Mouse (Mus musculus) neural tube, embryonic 13.5 days (tissue): Measurements from ENCODE around the gene Slc35a3. TPM values are rescaled to one million over a fixed set of nuclear protein-coding genes. Genes with fewer than 3 reads are reported as not detected.
A peak's percentile ranks its signal among the peaks of the same experiment; 100 is the strongest.

ENCODE experiments used
- ATAC-seq: fragments of 200-750 bp; cut with Nextera tagmentation; 2 replicates; pipeline ENCODE4 v1.8.0; 2017; ENCODE audit warnings: low read depth, mild to moderate bottlenecking, moderate TSS enrichment, moderate library complexity
- H3K27ac ChIP-seq: fragments of 300-500 bp; sonication (generic); replicated peaks from 2 replicates; pipeline ENCODE4 v1.5.1; 2015; ENCODE audit warnings: moderate library complexity, mild to moderate bottlenecking, inconsistent platforms
- H3K27me3 ChIP-seq: fragments of 300-500 bp; sonication (generic); 2 replicates; pipeline ENCODE4 v1.6.1; 2015; ENCODE audit warnings: mild to moderate bottlenecking, inconsistent platforms
- H3K36me3 ChIP-seq: fragments of 300-500 bp; sonication (generic); 2 replicates; pipeline ENCODE4 v1.6.1; 2015; ENCODE audit warnings: mild to moderate bottlenecking, inconsistent platforms
- H3K4me1 ChIP-seq: fragments of 300-500 bp; sonication (generic); replicated peaks from 2 replicates; pipeline ENCODE4 v1.6.1; 2015; ENCODE audit warnings: inconsistent platforms
- H3K4me2 ChIP-seq: fragments of 300-500 bp; sonication (generic); 2 replicates; pipeline ENCODE4 v1.6.1; 2015; ENCODE audit warnings: inconsistent platforms, mild to moderate bottlenecking, moderate library complexity
- H3K4me3 ChIP-seq: fragments of 300-500 bp; sonication (generic); 2 replicates; pipeline ENCODE4 v1.5.1; 2015; ENCODE audit warnings: mild to moderate bottlenecking, inconsistent platforms
- H3K9ac ChIP-seq: fragments of 300-500 bp; sonication (generic); 2 replicates; pipeline ENCODE4 v1.6.1; 2015; ENCODE audit warnings: moderate library complexity, mild to moderate bottlenecking, inconsistent platforms
- H3K9me3 ChIP-seq: fragments of 300-500 bp; sonication (generic); 2 replicates; pipeline ENCODE4 v1.6.1; 2016; ENCODE audit warnings: inconsistent platforms
- WGBS: fragments of 180-500 bp; shearing (Covaris S2); methylation state at CpG from one replicate; pipeline ENCODE4 v1.1.7; 2015; 5-methylcytosine and 5-hydroxymethylcytosine counted together
- polyA plus RNA-seq: library from polyadenylated mRNA; unstranded; fragments of >200 nt; fragmentation: Nextera tagmentation; extraction: Ambion mirVana; gene quantifications from 2 replicates; pipeline ENCODE4 v1.2.1, GENCODE M21; 2015

The Slc35a3 gene
- polyA plus RNA-seq, 1 experiment from 2014 or later: 7.9 TPM

DNA sequence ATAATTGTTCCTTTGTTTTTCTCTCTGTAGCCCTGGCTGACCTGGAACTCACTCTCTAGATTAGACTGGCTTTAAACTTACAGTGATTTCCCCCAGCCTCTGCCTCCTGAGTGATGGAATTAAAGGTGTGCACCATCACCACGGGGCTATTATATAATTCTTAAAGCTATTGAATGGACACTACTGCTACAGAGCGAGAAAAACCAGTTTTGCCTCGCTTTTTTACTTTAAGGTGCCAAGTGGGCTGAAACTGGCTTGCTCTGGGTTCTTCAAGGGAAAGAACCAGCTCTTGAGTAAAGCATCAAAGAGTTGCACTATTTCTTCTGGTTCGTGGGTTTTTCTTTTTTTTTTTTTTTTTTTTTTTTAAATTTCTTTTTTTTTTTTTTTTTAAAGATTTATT is 10.3 kb upstream of the Slc35a3 start:
- Histone ChIP-seq H3K4me3 (no peak overlapping the region), H3K9me3 (no peaks in the 10 kb centered on the region), H3K27me3 (no peaks in the 10 kb centered on the region), H3K36me3 (no peaks in the 10 kb centered on the region), H3K9ac (no peak overlapping the region), H3K27ac (no peak overlapping the region), H3K4me1 (no peaks in the 10 kb centered on the region), H3K4me2 (no peak overlapping the region)
- 85% methylated on average over 4 of the region's 4 CpGs for WGBS
- no peak for ATAC-seq

- 66% methylated on average over 3 of the region's 3 CpGs for WGBS
- Histone ChIP-seq H3K4me1 (no peaks in the 10 kb centered on the region), H3K36me3 (no peaks in the 10 kb centered on the region), H3K9me3 (no peaks in the 10 kb centered on the region), H3K4me2 (no peak overlapping the region), H3K9ac (no peak overlapping the region), H3K4me3 (no peak overlapping the region), H3K27me3 (no peaks in the 10 kb centered on the region), H3K27ac (no peak overlapping the region)
- no peak for ATAC-seq
Measured at GRCm38 (mm10) chr3:116718951-116719350, 6.3 kb upstream of the Slc35a3 start.

- ATAC-seq: no peak
- H3K9me3 ChIP-seq: no peaks in the 10 kb centered on the region
- H3K27me3 ChIP-seq: peaks cover 9% of the 10 kb centered on the region; the same call in 1 of the 2 replicates
- peak overlapping the region; percentile 91; the same call in 1 of the 2 replicates for H3K9ac ChIP-seq
- no peaks in the 10 kb centered on the region for H3K36me3 ChIP-seq
- no peak overlapping the region for H3K27ac ChIP-seq
- 33% methylated on average over 5 of the region's 5 CpGs for WGBS
- H3K4me1 ChIP-seq: peaks cover 16% of the 10 kb centered on the region
- H3K4me3 ChIP-seq: peak overlapping the region; percentile 84
- peak overlapping the region; percentile 63 for H3K4me2 ChIP-seq
Measured at GRCm38 (mm10) chr3:116713031-116713430, 400 bp upstream of the Slc35a3 start.

DNA sequence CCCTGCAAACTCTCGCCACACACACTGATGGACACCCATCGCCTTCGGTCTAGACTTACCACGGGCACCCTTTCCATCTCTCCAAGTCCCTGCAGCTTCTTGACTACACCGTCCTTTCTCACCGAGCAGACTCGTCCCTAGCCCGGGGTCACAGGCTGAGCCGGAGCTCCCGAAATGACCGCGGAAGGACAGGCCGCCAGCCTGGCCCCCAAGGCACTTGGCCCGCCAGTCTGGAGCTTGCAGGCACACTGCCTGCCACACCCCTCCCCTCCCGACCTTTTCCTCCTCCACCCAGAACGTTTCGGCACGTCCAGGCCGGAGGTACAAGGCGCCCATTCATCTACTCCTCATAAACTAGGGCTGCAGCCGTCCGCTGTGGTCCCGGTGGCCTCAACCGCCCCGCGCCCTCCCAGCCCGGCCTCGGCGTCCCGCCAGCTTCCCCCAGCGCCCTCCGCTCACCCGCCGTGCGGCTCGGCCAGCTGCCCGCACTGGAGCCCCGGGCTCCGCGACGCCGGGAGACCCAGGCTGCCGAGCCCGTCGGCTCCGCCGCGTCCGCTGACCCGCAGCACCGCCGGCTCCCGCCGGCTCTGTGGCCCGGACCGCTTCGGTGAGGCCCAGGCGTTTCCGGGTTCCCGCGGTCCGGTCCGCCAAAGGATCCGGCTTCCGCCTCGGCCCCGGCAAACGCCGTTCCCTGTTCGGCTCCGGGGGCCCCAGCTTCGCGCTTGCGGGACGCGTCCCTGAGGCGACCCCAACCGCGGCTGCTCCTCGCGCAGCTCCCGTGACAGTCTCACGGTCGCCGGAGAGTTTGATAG is 801 bp downstream of the Slc35a3 start:
- peak; percentile 89 for ATAC-seq
- Histone ChIP-seq H3K4me2 (peak overlapping the region; percentile 63), H3K27ac (peak overlapping the region; percentile 55), H3K4me3 (peak overlapping the region; percentile 84), H3K4me1 (peaks cover 16% of the 10 kb centered on the region), H3K9ac (peak overlapping the region; percentile 91), H3K36me3 (no peaks in the 10 kb centered on the region), H3K27me3 (peaks cover 9% of the 10 kb centered on the region; the same call in 1 of the 2 replicates), H3K9me3 (no peaks in the 10 kb centered on the region)
- under 1% methylated on average over 84 of the region's 85 CpGs for WGBS

- Histone ChIP-seq H3K27ac (no peak overlapping the region), H3K4me2 (peak overlapping the region; percentile 63), H3K27me3 (peaks cover 9% of the 10 kb centered on the region; the same call in 1 of the 2 replicates), H3K36me3 (0 out of 2 replicates have a peak, but pooled peaks cover 1% of the 10 kb centered on the region), H3K9ac (no peak overlapping the region; the same call in 1 of the 2 replicates), H3K9me3 (no peaks in the 10 kb centered on the region), H3K4me1 (peaks cover 16% of the 10 kb centered on the region), H3K4me3 (peak overlapping the region; percentile 84)
- WGBS: 41% methylated on average over 9 of the region's 9 CpGs
- ATAC-seq: no peak
Measured at GRCm38 (mm10) chr3:116710941-116711340, 1.7 kb downstream of the Slc35a3 start.

GRCm38 (mm10) chr3:116705637-116706204 is 6.9 kb downstream of the Slc35a3 start:
- 79% methylated on average over 1 of the region's 1 CpGs for WGBS
- Histone ChIP-seq H3K9ac (no peak overlapping the region), H3K4me2 (no peak overlapping the region), H3K27ac (no peak overlapping the region), H3K4me1 (peaks cover under 1% of the 10 kb centered on the region), H3K36me3 (0 out of 2 replicates have a peak, but pooled peaks cover 4% of the 10 kb centered on the region), H3K27me3 (no peaks in the 10 kb centered on the region), H3K9me3 (no peaks in the 10 kb centered on the region), H3K4me3 (no peak overlapping the region)
- ATAC-seq: no peak

GRCm38 (mm10) chr3:116703835-116704234 is 8.8 kb downstream of the Slc35a3 start:
- ATAC-seq: no peak
- H3K27ac ChIP-seq: no peak overlapping the region
- H3K27me3 ChIP-seq: no peaks in the 10 kb centered on the region
- no peak overlapping the region for H3K4me2 ChIP-seq
- no peak overlapping the region for H3K9ac ChIP-seq
- WGBS: 86% methylated on average over 5 of the region's 5 CpGs
- no peak overlapping the region for H3K4me3 ChIP-seq
- no peaks in the 10 kb centered on the region for H3K9me3 ChIP-seq
- 0 out of 2 replicates have a peak, but pooled peaks cover 4% of the 10 kb centered on the region for H3K36me3 ChIP-seq
- H3K4me1 ChIP-seq: no peaks in the 10 kb centered on the region

DNA sequence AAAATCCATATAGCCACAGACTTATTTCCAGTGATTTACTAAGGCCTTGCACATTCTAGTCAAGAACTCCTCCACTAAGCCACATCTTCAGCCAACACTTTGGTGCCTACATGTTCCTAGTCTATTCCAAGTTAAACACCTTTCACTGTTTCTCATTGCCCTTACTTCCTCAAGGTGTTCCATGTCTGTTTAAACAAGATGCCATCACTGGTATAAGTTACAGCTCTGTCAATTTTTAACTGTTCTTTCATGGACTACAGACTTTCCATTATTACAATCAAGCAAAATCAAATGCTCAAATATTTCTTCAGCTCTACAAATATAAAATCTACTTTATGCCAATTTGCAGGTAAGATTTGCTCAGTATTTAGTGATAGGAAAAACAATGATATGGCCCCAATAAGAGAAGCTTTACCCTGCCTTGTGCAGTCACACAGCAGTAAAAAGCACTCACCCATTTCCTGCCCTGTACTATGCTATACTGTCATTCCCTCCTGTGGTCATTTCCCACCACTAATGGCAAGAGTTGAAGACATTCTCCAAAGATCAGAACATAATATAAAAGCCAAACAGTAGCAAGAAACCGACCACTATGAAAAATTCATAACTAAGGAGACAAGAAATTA is 9.9 kb downstream of the Slc35a3 start:
- Histone ChIP-seq H3K4me1 (no peaks in the 10 kb centered on the region), H3K4me2 (no peak overlapping the region), H3K4me3 (no peak overlapping the region), H3K9me3 (no peaks in the 10 kb centered on the region), H3K27me3 (no peaks in the 10 kb centered on the region), H3K9ac (no peak overlapping the region), H3K27ac (no peak overlapping the region), H3K36me3 (0 out of 2 replicates have a peak, but pooled peaks cover 4% of the 10 kb centered on the region)
- 81% methylated on average over 1 of the region's 1 CpGs for WGBS
- no peak for ATAC-seq

DNA sequence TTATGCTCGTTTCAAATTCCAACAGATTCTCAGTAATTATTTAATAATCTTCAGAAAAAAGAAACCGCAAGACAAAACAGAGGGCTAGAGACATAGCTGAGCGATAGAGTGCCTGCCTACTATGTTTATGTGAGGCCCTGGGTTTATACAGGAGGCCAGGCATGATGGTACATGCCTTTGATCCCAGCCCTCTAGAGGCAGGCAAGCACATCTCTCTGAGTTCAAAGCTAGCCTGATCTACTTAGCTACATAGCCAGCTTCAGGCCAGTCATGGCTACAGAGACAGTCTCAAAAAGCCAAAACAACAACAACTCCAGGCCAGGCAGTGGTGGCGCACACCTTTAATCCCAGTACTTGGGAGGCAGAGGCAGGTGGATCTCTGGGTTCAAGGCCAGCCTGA is 11.0 kb downstream of the Slc35a3 start:
- Histone ChIP-seq H3K4me1 (no peaks in the 10 kb centered on the region), H3K27me3 (no peaks in the 10 kb centered on the region), H3K4me2 (no peak overlapping the region), H3K27ac (no peak overlapping the region), H3K9ac (no peak overlapping the region), H3K4me3 (no peak overlapping the region), H3K36me3 (0 out of 2 replicates have a peak, but pooled peaks cover 4% of the 10 kb centered on the region), H3K9me3 (no peaks in the 10 kb centered on the region)
- 96% methylated on average over 4 of the region's 4 CpGs for WGBS
- no peak for ATAC-seq

DNA sequence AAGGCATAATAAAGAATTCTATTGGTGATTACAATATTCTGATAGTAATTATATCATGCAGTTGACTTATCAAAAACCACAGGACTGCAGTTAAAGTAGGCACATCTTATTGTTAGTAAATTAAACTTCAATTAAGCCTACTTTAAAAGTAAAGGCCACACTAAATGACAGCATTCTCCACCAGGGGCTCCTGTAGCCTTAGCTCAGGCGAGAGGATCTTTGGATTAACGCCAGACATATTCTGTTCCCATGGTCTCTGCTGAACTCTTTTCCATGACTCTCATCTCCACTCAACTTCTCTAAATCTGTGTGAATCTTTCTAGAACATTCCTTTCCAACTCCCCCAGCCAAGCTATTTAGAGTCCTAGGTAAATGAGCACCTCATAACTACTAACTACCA is 13.8 kb downstream of the Slc35a3 start:
- ATAC-seq: no peak
- Histone ChIP-seq H3K4me2 (no peak overlapping the region), H3K9ac (no peak overlapping the region), H3K4me1 (no peaks in the 10 kb centered on the region), H3K9me3 (no peaks in the 10 kb centered on the region), H3K27me3 (no peaks in the 10 kb centered on the region), H3K36me3 (0 out of 2 replicates have a peak, but pooled peaks cover 3% of the 10 kb centered on the region), H3K27ac (no peak overlapping the region), H3K4me3 (no peak overlapping the region)
- WGBS: 59% methylated on average over 2 of the region's 2 CpGs

GRCm38 (mm10) chr3:116695666-116695985 is 17.0 kb downstream of the Slc35a3 start:
- Histone ChIP-seq H3K4me3 (no peak overlapping the region), H3K27ac (no peak overlapping the region), H3K9me3 (peaks cover 3% of the 10 kb centered on the region; the same call in 1 of the 2 replicates), H3K4me2 (no peak overlapping the region), H3K27me3 (no peaks in the 10 kb centered on the region), H3K36me3 (0 out of 2 replicates have a peak, but pooled peaks cover 8% of the 10 kb centered on the region), H3K4me1 (no peaks in the 10 kb centered on the region), H3K9ac (no peak overlapping the region)
- 94% methylated on average over 2 of the region's 2 CpGs for WGBS
- ATAC-seq: no peak
